Mouse (Mus musculus): Measurements from ENCODE around the gene Prok1. TPM values are rescaled to one million over a fixed set of nuclear protein-coding genes. Genes with fewer than 3 reads are reported as not detected.

The Prok1 gene
- polyA plus RNA-seq, 1 experiment from 2014 or later = 0.08 TPM

Other genes with a start within 250 kb of the Prok1 start
- 1.6 TPM in 2 replicates for gene Kcna3, start 203.5 kb downstream of the Prok1 start, polyA plus RNA-seq (2015; fragmentation: Nextera tagmentation; extraction: Ambion mirVana)
- gene Kcna2, start 138.6 kb downstream of the Prok1 start, polyA plus RNA-seq (2015; fragmentation: Nextera tagmentation; extraction: Ambion mirVana) = 0.08 and 0.10 TPM in 2 replicates
- gene Kcna10, start 56.7 kb downstream of the Prok1 start, polyA plus RNA-seq (2015; fragmentation: Nextera tagmentation; extraction: Ambion mirVana) = not detected in 2 replicates
- gene Cym, start 18.0 kb downstream of the Prok1 start, polyA plus RNA-seq (2015; fragmentation: Nextera tagmentation; extraction: Ambion mirVana) = 0.41 TPM in 1 of 2 replicates, not detected in the other
- not detected in 2 replicates for gene A630076J17Rik, start 9.1 kb downstream of the Prok1 start, polyA plus RNA-seq (2015; fragmentation: Nextera tagmentation; extraction: Ambion mirVana)
- gene Lamtor5, start 39.2 kb upstream of the Prok1 start, polyA plus RNA-seq (2015; fragmentation: Nextera tagmentation; extraction: Ambion mirVana) = 184 and 190 TPM in 2 replicates
- 10.6 and 11.0 TPM in 2 replicates for gene Slc16a4, start 51.5 kb upstream of the Prok1 start, polyA plus RNA-seq (2015; fragmentation: Nextera tagmentation; extraction: Ambion mirVana)
- gene Rbm15, start 94.0 kb upstream of the Prok1 start, polyA plus RNA-seq (2015; fragmentation: Nextera tagmentation; extraction: Ambion mirVana) = 16.5 and 16.8 TPM in 2 replicates
- 0.18 and 0.36 TPM in 2 replicates for gene Kcnc4, start 219.8 kb upstream of the Prok1 start, polyA plus RNA-seq (2015; fragmentation: Nextera tagmentation; extraction: Ambion mirVana)